Mouse (Mus musculus) gonadal fat pad, adult 2 months (tissue): ENCODE measurements around the gene Olfml1. TPM values are rescaled to one million over a fixed set of nuclear protein-coding genes. Genes with fewer than 3 reads are reported as not detected.

Source experiments
- DNase-seq: peaks from one replicate; pipeline ENCODE4 v3.0.0-alpha.2; 2012; ENCODE audit warnings: low read depth
- polyA plus RNA-seq: library from polyadenylated mRNA; depleted of rRNA; stranded (reverse); fragments of >200 nt; gene quantifications from 2 replicates; pipeline ENCODE4 v1.2.3, GENCODE M21; 2012; rRNA removed

The Olfml1 gene
- polyA plus RNA-seq = 22.2 and 27.9 TPM in 2 replicates

DNA sequence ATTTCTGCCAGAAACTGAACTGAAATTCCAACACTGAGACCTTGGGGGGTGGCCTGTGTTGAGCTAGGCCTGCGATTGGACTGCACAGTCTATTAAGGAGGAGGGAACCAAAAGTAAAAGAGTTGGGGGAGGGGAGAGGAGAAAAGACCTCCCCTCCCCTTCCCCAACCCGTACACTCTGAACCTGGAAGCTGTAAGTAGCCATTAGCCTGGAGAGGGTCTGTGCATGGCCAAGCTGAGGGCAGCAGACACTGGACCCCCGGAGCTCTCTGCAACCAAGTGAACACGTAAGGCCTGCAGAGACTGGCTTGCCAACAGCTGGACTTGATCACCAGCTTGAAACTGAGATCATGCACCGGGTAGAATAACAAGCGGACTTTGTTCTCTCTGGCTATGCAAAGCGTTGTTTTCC lies at the start of gene Olfml1:
Olfml1 (plus strand) TSS at position 186 of the 411 bp plus-strand sequence.
- no peak for DNase-seq

DNA sequence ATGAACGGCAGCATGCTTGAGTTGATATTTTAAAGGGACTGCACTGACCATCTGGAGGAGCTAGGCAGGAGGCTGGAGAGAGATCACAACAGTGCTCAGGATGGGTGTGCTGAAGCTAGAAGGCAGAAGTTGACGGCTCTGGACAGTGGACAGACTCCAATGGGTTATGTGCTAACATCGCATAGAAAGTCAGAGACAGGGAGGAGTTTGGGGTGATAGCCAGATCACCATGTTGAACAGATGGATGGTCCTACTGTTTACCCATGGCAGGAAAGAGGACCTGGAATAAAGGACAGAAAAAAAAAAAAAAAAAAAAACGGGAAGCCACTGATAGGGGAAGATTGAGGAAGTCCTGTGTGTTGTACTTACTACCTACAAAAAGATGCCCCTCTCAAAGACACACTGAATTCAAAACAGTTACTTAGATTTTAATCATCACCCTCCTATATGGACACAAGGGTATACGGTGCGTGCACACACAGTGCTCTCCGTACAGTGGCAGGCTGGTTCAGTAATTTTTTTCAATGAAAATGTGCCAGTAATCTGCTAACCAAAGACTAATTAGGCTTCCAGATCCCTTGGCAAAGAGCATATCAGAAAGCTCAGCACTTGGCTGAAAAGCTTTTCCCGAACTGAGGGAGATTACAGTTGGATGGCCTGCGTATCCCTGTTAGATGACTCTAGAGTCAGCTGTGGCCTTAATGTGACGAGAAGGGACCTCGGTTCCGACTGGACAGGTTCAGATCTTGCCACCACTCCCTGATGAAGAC lies 47.8 kb upstream of the Olfml1 start:
- DNase-seq = no peak

DNA sequence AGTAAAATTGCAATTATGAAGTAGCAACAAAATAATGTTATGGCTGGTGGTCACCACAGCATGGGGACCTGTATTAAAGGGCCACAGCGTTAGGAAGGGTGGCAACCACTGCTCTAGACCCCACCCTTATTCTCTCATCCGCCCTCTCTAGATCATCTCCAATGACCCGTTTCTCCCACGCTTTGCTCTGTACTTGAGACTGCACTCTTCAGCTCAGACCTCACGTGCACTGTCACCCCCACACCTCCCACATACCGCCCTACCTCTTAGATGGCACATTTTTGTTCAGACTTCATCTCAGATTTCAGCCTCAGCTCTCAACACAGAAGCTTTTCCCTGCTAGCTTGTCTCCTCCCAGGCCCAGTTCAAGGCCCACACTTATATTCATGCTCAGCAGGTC lies 45.8 kb upstream of the Olfml1 start:
- DNase-seq = no peak

DNA sequence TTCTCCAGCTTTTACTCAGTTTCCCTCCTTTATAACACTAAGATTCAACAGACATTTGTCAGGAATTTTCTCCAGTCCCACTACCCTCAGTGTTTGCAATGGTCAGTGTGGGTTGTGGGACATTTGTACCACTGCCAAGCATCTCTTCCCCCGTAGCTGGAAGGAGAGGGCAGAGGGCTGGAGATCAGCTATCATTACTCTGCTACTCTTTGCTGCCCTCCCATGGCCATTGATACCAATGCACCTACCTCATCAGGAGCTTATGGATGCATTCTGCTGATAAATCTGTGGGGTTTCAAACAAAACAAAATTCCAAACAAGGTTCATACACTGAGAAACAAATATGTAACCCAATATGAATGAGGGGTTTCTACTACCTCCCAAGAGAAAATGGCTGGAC lies 40.9 kb upstream of the Olfml1 start:
- DNase-seq = no peak

DNA sequence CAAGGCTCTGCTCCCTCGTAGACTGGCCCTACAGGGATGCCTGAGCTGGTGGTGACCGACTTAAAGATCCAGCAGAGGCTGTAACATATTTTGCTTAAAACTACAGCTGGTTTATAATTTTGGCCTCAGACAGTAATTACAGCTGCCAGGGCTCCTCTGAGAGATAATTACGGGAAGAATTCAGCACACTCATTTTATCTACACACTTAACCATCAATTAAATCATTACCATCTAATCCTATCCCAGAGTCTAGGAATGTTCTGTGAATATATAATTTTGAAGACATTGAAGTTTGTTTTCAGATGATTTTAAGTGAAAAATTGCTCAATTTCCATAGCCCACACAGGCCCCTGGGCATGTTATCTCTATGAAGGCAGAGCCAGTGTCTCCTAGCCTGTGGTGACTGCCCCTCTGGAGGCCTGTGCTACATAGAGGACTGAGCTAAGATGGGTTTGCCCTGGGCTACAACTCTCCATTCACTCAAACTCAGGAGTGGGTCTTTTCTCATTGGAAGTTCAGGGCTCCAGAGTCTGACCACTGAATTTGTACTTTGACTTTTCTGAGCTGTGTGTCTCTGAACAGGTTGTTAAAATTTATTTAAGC lies 39.0 kb upstream of the Olfml1 start:
- no peak for DNase-seq

DNA sequence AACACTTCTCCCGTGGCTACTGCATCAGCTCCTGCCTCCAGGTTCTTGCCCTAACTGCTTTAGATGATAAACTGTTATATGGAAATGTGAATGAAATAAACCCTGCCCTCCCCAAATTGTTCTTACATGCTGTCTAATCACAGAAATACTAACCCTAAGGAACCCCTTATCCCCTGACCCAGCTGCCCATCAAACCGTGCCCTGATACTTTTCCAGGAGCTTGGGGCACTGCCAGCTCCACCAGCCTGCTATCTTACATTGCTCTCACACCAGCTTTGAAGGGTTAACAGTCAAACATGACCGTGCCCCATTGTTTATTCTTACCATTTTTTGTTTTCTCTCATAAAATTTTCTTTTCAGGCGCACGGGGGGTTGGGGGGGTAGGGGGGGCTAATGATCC lies 37.9 kb upstream of the Olfml1 start:
- no peak for DNase-seq

DNA sequence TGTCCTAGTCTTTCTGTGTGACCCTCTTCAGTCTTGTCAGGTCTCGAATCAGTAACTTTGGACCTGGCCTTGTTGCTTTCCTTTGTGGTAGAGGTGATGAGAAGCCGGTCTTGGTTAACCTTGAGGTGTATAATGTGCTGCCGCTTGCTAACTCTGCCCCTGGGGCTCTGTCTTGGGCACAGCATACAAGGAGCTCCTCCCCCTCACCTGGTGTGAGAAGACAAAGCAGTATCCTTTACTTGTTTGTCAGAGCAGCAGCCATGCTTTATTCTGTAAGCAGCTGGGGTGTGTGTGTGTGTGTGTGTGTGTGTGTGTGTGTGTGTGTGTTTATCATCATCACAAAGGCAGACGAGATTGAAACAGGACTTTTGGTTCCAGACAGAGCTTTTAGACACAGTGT lies 31.9 kb upstream of the Olfml1 start:
- DNase-seq = no peak

DNA sequence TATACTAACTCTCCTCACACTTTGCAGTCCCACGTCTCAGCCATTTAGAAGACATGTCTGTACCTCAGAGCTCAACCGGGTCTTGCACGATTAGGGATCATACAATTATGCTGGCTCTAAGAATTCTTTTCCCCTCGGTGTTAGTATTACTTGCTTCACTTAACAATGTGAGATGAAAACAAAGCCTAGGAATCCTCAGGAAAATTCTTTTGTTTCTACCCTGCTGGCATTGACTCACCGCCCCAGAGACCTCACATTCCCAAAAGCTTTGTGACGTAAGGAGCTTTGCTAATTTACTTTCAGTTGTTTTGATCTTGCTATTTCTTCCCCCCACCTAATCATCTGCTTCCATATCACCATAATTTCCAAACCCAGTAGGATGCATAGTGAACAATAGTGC lies 30.7 kb upstream of the Olfml1 start:
- DNase-seq = no peak

DNA sequence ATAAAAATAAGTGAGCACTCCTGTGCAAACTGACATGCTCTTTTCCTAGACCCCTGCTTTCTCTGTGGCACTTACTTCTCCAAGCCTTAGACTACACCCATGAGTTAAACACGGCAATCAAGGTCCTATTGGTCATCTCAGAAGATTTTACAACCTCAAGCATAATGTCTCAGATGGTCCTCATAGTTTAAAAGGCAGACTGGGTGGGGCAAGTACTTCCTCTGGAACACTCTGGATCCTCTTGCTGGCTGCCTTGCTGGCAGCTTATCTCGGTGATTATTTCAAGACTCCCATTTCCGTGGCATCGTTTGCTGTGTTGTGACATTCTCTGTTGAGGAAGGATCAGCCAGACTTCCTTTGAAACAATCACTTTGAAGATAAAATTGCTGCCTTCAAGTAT lies 27.2 kb upstream of the Olfml1 start:
- no peak for DNase-seq

DNA sequence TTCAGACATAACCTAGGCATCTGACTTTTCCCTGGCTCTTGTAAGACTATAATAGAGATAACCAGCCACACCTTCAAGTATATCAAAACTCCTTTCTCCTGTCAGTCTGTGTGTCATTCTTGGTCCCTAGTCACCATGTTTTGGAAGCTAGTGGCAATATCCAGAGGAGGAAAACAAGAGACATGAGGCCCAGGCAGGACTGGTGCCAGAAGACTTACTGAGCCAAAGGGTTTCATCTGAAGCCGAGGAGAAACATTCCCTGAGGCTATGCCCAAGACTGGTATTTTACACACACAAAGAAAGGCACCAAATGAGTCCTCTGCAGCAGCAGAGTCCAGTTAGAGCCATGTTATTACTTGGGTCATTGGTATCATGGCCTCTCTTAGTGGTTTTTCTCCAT lies 22.2 kb upstream of the Olfml1 start:
- DNase-seq = no peak

DNA sequence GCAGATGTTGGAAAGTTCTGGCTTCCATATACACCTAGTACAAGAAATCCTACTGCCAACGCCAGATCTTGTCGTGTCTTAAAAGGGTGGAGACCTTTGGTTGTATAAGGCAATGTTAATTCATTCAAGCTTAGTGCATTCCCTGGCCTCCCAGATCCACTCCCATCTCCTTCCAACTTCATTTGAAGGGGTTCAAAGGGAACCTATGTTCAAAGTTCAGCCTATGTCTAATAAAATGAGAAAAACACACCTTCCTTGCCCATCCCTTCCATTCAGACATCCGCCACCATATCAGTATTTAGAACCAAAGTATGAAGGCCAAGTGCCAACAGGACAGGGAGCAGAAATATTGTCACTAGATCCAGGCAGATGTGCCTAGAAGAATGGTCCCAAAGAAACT lies 19.4 kb upstream of the Olfml1 start:
- DNase-seq = no peak

DNA sequence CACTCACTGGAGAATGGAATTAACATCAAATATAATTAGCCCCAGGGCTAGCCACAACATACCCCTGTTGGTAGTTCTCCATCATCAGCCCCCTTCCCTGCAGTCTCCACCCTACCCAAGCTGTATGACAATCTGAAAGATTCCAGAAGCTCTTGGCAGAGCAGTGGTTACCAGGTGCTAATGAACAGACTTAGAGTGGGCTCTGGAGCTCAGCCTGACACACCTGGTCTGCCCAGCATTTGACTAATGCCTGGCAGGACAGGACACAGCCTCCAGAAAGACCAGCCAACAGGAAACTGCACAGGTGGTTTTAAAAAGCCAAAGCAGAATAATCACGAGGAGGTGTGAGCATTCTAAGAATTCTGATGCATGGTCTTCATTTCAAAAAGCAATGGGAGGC lies 13.8 kb upstream of the Olfml1 start:
- DNase-seq = no peak

DNA sequence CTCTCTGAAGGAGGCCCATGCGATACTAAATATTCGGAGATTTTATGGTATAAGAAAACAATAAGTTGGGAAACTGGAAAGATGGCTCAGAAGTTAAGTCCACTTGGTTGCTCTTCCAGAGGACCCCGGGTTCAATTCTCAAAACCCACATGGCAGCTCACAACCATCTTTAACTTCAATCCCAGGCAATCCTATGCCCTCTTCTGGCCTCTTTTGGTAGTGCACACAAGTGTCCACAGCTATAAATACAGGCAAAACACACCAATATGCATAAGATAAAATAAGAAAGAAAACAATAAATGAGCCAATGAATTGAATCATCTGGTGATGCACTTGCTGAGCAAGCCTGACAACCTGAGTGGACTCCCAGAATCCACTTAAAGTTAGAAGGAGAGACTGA lies 11.3 kb upstream of the Olfml1 start:
- no peak for DNase-seq

DNA sequence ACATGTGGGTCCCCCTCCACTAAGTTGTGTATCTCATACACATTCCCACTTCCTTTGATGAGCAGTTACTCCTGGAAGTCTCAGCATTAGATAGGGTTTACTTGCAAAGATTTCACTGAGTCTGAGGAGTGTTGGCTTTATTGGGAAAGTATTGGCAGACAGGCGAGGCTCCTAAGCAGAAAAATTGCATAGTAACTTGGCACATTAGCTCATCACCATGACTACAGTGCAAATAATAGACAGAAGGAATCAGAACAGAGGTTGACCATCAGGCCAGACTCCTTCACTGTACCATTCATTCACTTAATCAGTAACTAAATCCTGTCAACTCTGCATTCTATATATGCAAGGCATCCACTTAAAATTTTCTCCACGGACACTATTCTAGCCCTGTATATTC lies 6.6 kb upstream of the Olfml1 start:
- DNase-seq = no peak

DNA sequence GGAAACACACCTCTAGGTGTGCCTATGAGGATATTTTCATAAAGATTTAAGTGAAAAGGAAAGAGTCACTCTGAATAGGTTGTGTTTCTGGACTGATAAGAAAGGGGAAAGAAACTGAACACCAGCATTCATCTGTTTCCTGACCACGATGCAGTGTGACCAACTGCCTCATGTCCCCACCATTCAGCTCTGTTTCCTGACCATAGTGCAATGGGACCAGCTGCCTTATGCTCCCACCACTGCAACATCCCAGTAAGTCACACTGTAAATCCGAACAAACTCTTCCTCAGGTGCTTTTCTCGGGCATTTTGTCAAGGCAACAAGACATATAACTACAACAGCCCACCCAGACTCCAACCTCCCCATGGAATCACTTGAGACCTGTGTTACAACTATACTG lies 5.7 kb upstream of the Olfml1 start:
- DNase-seq = no peak

DNA sequence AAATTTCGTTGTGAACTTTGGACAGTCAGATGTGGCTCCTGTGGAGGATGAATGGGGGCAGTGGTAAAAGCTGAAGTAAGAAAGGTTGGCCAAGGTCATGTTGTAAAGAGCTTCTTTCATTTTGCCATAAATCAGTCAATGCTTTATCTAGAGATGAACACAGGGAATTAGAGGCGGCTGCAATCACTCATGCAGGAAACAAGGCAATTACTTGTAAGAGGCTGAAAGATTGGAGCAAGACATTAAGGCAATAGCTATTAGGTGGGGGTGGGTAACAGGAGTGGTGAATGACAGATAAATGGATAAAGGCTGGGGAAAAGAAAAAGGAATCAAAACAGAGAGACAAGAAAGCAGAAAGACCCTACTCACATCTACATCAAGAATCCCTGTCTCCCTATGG lies 3.5 kb upstream of the Olfml1 start:
- DNase-seq = no peak

DNA sequence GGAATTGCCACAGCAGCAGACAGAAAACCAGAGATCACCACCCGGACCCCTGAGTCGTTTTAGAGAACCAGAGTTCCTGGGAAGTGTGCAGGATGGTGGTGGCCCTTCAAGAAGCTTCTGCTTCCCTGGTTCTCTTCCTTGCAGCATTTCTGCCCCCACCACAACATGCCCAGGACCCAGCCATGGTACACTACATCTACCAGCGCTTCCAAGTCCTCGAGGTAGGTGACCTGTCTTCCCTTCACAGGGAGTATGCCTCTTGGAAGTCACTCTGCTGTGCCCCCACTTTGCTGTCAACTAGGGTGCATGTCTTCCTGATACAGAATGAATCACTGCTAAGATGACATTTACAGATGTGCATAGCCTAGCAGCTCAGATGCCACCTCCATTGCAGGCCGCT lies 428 bp downstream of the Olfml1 start:
- DNase-seq = no peak

DNA sequence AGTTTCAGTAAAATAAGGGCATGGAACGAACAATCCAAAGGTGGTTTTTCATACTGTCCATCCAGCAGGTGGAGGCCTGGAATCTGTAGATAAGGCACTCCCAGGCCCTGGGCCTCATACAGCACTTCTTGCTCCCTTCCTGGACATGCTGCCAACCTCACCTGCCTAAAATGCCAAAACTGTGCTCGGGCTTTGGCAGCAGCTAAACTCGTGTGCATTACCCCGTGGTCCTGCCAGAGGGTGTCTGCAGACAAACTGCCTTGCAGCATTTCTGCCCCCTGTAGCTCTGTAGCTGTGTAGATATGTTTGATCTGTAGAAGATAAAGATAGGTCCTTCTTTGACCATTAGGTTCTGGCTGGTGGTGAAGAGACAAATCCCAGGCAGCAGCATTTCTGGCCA lies 1.7 kb downstream of the Olfml1 start:
- DNase-seq = no peak

DNA sequence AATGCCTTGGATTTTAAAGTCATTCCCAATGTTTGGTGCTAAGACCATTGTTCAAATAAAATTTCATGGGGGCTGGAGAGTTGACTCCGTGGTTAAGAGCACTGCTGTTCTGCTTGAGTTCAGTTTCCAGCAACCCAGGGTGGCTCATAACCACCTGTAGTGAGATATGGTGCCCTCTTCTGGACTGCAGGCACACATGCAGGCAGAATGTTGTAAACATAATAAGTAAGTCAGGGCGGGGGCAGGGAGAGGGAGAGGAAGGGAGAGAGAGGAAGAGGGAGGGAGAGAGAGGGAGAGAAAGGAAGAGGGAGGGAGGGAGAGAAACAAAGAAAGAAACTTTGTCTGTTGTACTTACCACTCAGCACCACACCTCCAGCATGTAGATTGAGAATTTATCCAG lies 6.6 kb downstream of the Olfml1 start:
- DNase-seq = no peak

DNA sequence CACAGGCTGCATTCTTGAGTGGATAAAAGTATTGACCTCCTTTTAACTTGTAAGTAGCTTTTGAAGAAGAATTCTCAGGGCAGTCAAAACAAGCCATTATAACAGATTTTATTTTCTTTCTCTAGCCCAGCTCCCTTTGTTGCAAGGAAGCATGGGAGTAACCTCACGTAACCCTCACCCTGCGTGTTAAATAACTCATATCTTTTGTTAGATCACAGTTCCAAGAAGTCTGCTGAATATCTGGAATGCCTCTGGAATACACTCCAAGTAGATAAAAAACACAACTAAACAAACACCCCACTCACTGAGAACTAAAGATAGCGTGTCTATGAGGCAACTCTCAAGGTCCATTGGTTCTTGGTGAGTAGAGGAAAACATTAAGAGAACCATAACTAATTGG lies 7.0 kb downstream of the Olfml1 start:
- DNase-seq = no peak

DNA sequence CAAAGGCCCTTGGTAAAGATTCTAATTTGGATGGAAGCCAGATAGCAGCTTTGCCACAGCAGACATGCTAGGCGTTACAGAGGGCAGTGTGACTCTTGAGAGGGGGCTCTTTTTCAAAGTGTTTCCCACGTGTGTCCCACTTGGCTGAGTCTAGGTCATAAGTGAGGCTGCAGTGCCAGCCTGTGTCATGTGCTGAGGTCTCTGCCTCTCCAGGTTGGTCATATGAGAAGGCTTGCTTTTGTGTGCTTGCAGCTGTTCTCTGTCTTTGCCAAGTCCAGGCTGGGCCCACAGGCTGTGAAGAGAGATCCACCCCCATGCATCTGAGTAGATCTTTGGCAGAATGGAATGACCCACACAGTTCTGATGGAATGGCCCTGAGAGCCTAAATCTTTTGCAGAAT lies 25.4 kb downstream of the Olfml1 start:
- DNase-seq = no peak

DNA sequence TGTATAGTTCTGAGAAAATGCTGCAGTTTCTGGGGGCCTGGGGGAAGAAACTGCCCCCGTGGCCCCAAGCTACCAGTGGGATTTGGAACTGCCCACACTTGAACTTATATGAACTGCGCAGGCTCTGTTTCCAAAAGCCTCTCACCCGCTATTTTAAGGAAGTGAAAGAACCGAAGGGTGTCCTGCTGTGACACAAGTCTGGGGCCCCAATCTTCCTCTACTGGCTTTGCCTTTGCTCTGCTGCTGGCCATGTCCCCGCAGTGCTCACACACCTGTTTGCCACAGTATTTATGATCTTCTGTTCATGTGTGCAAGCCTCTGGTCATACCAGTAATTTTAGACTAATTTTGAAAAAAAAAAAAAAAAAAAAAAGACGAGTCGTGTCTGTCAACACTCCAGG lies 26.7 kb downstream of the Olfml1 start:
- DNase-seq = no peak

DNA sequence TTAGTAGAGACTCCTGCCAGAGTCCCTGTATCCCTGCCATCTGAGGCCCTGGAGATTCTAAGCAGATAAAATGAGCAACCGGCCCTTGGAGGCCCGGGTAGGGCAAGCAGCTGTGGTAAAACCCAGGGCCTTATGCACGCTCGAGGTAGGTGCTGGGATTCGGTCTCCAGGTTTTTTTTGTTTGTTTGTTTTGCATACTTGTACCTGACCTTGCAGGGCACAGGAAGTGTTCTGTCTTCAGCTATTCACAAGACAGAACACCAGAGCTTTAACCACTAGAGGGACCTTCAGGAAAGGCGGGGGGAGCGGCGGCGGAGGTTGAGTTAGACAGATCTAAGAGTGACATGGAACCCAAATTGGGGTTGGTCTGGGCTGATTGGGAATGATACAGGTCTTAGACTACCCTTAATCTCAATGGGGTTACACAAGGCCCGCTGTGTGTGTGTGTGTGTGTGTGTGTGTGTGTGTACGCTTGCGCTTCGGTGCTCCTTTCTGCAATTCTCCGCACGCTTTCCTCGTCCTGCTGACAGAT lies 27.1 kb downstream of the Olfml1 start:
- DNase-seq = no peak
